Mouse (Mus musculus): ENCODE results near the gene Csrp1.
A peak's percentile ranks its signal among the peaks of the same experiment; 100 is the strongest.

Csrp1 gene

DNA sequence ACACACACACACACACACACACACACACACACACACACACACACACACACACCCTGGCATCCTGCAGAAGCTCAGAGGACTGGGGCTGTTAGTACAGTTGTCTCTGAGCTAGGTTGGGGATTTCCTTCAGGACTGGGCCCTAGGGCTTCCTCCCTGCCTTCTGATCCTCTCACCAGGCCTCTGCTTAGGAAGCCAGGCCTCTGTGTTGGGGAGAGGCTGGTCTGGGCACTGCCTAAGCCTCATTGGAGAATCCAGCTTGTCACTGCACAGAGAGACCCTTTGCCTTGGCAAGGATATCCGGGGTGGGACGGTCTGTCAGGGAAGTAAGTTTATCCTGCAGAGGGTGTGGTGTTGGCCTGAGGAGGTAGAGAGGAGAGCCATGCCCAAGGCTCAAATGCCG, 10.4 kb downstream of the Csrp1 start:
- no peak for DNase-seq (ENCODE audit: extremely low spot score, low read depth, low spot score)

DNA sequence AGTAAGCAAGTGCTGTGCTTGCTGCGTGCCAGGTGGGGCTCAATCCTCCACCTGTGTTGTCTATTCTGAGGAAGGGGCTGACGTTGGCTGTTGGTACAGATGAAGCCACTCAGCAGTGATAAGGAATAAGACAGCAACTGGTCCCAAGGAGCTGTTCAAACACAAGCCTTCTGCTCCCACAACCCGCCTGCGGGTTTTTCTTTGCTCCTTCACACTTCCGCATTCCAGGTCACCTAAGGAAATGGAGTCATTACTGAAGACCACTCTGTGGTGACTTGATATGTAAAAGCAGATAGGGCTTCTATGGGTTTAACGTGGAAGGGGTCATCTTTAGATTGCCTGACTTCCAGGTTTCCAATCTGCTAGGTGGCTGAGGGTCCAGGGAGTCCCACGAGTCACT, 11.5 kb downstream of the Csrp1 start:
- no peak for DNase-seq (ENCODE audit: extremely low spot score, low read depth, low spot score)

DNA sequence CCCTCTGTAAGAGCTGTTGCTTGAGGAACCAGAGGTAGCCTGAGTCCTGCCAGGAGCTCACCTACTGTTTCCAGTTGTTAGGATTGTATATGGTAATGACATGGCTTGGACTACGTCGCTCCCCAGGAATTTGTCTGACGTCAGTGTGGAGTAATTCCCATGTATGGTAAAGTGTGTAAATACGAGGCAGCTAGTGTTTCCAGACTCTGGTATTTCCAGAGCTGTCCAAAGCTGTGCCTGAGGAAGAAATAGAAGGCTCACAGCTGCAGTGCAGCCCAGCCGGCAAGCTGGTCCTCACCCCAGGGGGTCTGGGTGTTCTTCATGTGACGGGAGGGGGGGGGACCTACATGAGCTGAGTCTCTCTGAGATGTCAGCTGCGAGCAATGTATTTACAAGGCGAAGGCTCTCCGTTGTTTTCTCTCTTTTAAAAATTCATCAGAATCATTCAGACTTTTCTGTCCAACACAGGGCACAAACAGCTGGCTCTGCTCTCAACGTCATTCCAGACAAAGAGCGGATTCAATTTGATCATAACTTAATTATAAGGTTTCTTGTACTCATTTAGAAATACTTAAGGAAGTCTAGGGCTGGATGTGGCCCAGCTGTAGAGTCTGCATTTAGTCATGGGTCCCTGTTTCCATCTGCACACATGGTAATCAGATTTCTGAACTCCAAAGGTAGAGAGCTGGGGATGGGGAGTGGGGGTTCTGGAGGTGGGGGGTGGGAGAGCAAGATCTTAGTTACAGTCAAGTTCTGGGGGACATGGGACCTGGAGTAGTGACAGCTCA, 12.2 kb downstream of the Csrp1 start:
- no peak for DNase-seq (ENCODE audit: extremely low spot score, low read depth, low spot score)

GRCm38 (mm10) chr1:135734225-135734937, 14.5 kb downstream of the Csrp1 start:
- DNase-seq (ENCODE audit: extremely low spot score, low read depth, low spot score), result no peak

- DNase-seq (ENCODE audit: extremely low spot score, low read depth, low spot score), result no peak
Measured at GRCm38 (mm10) chr1:135735460-135735859, 15.6 kb downstream of the Csrp1 start.

GRCm38 (mm10) chr1:135744987-135745386, 25.1 kb downstream of the Csrp1 start:
- no peak for DNase-seq (ENCODE audit: extremely low spot score, low read depth, low spot score)

- no peak for DNase-seq (ENCODE audit: extremely low spot score, low read depth, low spot score)
Measured at GRCm38 (mm10) chr1:135746248-135746647, 26.4 kb downstream of the Csrp1 start.

GRCm38 (mm10) chr1:135752737-135753348, 33.0 kb downstream of the Csrp1 start:
- peak; percentile 85 for DNase-seq (ENCODE audit: extremely low spot score, low read depth, low spot score)

- DNase-seq (ENCODE audit: extremely low spot score, low read depth, low spot score), result no peak
Measured at GRCm38 (mm10) chr1:135755287-135755686, 35.4 kb downstream of the Csrp1 start.

GRCm38 (mm10) chr1:135755913-135756312, 36.1 kb downstream of the Csrp1 start:
- no peak for DNase-seq (ENCODE audit: extremely low spot score, low read depth, low spot score)

DNA sequence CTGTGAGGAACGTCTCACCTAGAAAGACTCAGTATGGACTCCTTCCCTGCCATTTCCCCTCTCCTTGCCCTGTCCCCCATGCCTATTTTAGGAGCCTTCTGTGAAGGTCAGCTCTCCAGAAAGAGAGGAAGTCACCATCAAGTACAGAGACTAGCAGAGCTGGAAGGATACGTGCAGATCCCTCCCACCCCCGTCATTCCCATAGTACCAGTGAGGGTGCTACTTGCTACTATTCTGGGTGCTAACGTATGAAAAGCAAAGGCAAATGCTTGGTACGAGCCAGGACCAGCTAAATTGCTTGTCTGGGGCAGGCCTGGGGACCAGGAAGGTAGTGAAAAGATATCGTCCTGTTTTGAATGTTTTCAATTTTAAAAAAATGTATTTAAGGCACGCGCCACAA, 37.4 kb downstream of the Csrp1 start:
- no peak for DNase-seq (ENCODE audit: extremely low spot score, low read depth, low spot score)

GRCm38 (mm10) chr1:135759685-135760084, 39.8 kb downstream of the Csrp1 start:
- DNase-seq (ENCODE audit: extremely low spot score, low read depth, low spot score), result no peak

DNA sequence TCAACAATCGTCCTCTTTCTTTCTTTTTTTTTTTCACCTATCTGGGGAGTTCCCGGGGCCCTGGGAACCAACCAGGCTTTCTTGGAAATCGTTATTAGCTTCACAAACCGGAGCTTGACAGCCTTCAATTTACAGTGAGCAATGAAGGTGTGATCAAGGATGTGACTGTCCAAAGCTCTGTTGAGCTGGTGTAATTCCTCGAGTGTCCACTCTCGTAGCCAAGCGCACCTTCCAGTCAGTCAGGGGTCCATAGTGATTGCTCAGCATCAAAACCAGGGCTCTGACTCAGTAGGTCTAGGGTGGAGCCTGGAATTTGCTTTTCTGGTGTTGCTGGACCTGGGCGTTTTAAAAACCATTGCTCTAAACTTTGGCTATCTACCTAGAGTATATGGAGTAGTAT, 40.4 kb downstream of the Csrp1 start:
- no peak for DNase-seq (ENCODE audit: extremely low spot score, low read depth, low spot score)

GRCm38 (mm10) chr1:135761728-135762127, 41.9 kb downstream of the Csrp1 start:
- no peak for DNase-seq (ENCODE audit: extremely low spot score, low read depth, low spot score)

GRCm38 (mm10) chr1:135763503-135764205, 43.8 kb downstream of the Csrp1 start:
- DNase-seq (ENCODE audit: extremely low spot score, low read depth, low spot score), result no peak

GRCm38 (mm10) chr1:135764206-135764528, 44.3 kb downstream of the Csrp1 start:
- DNase-seq (ENCODE audit: extremely low spot score, low read depth, low spot score), result no peak

DNA sequence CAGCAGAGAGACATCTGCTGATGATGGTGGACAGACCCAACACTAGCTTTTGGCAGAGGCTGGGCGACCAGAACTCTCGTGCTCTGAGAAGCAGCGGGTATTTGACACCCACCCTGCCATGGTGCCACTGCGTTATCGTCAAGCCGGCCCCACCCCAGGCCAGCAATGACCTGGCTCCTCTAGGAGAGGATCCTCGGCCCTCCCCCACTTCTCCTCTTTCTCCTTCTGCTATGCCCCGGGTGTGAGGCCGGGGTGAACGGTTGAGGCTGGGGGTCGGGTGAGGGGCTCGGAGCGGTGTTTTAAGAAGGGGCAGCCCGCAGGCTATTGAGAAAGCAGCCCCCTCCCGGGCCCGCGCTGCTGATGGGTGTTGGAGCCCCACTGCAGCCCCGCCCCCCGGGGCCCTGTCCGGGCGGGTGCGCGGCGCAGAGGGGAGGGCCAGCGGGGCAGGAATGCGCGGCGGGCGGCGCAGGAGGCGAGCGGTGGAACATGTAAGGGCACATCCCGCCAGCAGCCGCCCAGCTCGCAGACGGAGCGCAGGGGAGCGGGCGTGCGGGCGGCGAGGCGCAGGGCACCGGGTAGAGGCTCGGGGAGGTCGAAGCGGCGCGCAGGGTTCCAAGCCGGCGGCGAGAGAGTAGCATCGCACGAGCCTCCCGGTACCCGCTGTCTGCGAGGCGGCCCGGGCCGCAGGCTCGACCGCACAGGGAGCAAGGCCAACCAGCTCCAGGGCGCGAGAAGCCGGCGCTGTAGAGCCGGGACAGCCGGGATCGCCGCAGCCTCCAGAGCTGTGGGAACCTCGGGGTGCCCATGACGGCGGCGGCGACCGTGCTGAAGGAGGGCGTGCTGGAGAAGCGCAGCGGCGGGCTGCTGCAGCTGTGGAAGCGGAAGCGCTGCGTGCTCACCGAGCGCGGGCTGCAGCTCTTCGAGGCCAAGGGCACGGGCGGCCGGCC, 46.1 kb downstream of the Csrp1 start, which contains the start of gene Phlda3:
Gene Phlda3, plus strand, starts transcription at position 475 of the 947 bp plus-strand sequence.
- DNase-seq (ENCODE audit: extremely low spot score, low read depth, low spot score), result no peak

DNA sequence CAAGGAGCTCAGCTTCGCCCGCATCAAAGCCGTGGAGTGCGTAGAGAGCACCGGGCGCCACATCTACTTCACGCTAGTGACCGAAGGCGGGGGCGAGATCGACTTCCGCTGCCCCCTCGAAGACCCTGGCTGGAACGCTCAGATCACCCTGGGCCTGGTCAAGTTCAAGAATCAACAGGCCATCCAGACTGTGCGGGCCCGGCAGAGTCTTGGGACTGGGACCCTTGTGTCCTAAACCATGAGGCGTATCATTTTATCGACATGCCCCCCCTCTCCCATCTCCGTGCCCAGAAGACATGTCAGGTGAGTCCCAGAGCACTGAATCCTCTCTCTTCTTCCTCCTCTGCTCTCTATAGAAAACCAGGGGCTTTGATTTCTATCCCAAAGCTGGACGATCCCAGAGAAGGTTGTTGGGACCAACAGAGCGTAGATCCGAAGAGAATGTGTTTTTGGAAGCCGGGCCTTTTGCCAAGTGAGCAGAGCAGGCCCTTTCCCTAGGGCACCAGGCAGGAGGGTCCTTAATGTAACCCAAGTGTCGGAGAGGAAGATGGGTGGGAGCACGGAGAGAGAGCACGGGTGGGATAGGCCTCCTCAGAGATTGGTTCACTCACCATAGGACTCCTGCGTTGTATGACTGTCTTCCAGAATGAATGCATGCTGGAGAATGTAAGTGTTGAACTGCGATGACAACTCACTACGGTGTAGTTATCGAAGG, 46.9 kb downstream of the Csrp1 start:
- DNase-seq (ENCODE audit: extremely low spot score, low read depth, low spot score), result no peak

GRCm38 (mm10) chr1:135767324-135767890, 47.5 kb downstream of the Csrp1 start:
- no peak for DNase-seq (ENCODE audit: extremely low spot score, low read depth, low spot score)
